Mouse (Mus musculus) frontal cortex, adult 2 months (tissue): ENCODE results near the gene Lrp10. TPM values are rescaled to one million over a fixed set of nuclear protein-coding genes. Genes with fewer than 3 reads are reported as not detected.

Source experiments
- DNase-seq, 2 experiments: peaks; one replicate each; pipeline ENCODE4 v3.0.0; 2022; ENCODE audit warnings: low spot score in 1 of 2; ENCODE audit errors: extremely low spot score in 1 of 2
- polyA plus RNA-seq: library from polyadenylated mRNA; depleted of rRNA; stranded (reverse); fragments of >200 nt; gene quantifications from 2 replicates; pipeline ENCODE4 v1.2.3, GENCODE M21; 2012; rRNA removed

Lrp10 gene
- 34.4 and 37.4 TPM in 2 replicates for polyA plus RNA-seq

DNA sequence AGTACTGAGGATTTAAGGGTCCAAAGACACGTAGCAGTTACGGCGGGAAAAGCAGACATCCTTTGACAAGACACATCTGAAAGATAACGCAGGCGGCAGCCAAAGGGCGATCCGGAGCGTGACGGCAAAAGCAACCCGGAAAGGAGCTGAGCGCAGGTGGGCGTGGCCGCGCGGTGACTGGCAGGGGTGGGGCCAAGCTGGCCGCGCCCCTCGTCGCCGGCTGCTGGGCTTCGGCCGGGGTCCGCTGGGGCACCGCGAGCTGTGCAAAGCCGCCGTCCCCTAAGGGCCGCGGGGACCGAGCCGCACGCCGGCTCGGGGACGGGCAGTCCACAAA lies at the start of gene Lrp10:
TSS of gene Lrp10 (plus strand) at position 179 of the 334 bp plus-strand sequence.
- peak in 1 of 2 experiments; percentile 88 for DNase-seq

DNA sequence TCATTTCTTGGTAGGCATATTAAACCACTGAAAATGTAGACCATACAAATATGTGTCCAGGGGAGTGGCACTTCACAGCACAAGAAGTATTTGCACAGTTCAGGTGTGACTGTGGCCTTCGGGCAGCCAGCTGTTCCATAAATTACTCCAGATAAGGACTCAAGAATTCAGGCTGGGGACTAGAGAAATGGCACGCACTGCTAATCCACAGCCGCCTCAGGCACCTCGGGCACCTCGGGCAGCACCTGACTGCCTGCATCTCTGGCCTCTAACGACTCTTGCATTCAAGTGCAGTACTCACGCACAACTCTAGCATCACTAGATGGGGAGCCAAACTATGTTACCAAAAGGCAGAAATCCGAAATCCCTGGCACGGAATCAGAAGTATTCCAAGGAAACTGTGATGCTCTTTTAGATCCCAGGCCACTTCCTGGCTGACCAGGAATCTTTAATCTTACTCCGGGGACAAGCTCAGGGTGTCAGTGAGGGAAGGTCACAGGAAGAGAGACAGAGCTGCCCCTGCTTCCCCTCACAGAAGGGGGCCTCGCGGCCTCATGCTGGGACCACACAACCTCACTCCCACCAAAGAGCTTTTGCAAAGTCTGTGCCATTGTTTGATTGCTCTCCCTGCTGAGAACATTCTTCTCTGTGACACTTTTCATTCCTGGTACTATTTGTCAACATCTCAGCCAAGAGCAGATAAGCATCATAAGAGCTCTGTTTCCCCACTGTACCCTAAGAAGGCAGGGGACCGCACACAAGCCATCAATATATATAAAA lies 48.5 kb upstream of the Lrp10 start:
- no peak for DNase-seq

DNA sequence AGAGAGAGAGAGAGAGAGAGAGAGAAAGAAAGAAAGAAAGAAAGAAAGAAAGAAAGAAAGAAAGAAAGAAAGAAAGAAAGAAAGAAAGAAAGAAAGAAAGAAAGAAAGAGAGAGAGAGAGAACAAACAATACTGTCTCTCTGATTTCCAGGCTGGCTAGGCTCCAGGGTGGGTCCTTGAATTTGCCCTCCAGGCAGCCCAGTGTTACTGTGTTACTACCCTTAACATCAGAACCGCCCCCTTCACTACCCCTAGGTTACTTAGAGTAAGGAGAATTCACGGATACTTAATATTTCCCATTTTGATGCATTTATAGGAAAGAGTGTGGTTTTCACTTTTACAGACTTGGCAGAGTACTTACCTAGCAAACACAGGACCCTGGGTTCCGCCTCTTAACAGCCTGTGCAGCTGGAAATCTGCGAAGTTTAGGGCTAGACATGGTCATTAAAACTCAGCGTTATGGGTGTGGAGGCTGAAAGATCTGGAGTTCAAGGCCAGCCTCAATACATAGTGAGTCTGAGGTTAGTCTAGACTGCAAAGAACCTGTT lies 47.6 kb upstream of the Lrp10 start:
- no peak for DNase-seq

DNA sequence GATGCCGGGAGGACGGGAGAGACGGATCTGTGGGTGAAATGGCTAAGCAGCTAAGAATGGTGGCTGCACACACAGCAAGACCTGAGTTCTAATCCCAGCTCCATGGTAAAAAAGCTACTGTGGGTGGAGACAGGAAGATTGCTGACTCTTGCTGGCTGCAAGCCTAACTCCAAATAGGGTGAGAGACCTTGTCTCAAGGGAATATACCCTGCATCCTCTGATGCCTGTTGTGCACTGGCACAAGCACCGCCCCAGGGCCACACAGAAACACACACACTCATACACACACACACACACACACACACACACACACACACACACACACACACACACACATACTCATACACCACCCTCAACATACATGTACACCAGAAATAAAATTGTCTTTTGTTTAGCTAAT lies 47.1 kb upstream of the Lrp10 start:
- no peak for DNase-seq

DNA sequence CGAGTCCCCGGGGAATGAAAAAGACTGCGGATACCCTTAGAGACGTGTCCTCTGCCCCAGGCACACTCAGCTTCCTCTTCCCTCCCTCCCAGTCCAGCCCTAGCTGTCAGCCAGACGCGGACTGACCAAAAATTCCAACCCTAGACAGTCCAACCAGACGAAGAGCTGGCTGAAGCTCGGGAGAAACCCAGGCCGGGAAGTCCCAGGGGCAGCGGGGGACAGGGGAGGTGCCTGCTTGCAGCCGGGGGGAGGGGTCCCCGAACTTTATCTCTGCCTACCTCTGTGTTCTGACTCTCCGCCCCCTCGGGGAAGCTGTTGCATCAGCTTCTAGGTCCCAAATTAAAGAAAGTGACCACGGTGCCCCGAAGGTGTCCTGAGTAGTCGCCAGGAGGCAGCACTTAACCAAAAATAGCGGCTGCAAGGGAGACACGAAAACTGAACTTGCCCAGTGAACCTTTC lies 46.3 kb upstream of the Lrp10 start, which contains the start of gene Slc7a7:
TSS of gene Slc7a7 (minus strand) at position 158 of the 459 bp plus-strand sequence.
- DNase-seq: no peak

DNA sequence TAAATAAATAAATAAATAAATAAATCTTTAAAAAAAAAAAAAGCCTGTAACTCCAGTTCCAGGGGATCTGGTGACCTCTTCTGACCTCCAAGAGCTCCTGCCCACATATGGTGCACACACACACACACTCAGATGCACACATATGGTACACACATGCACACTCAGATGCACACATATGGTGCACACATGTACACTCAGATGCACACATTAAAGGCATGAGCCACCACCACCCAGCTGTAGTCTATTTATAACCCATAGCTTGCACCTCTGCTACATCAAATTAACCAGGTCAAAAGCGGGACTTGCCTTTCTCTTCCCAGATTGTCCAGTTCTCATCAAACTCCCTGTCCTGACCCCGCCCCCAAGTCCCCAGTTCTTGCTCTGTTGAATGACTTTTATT lies 42.9 kb upstream of the Lrp10 start:
- DNase-seq: no peak

DNA sequence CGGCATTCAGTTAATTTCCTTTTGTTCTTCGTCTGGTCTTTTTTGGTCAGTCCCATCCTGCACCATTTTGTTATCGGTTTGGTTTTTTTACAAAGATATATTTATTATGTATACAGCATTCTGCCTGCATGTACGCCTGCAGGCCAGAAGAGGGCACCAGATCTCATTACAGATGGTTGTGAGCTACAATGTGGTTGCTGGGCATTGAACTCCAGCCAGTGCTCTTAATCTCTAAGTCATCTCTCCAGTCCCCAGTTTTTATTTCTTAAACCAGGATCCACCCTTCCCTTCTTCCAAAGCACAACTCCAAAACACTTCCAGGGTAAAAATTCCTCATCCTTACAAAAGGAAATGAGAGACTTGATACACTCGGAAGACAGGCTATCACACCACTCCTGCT lies 40.5 kb upstream of the Lrp10 start:
- no peak for DNase-seq

DNA sequence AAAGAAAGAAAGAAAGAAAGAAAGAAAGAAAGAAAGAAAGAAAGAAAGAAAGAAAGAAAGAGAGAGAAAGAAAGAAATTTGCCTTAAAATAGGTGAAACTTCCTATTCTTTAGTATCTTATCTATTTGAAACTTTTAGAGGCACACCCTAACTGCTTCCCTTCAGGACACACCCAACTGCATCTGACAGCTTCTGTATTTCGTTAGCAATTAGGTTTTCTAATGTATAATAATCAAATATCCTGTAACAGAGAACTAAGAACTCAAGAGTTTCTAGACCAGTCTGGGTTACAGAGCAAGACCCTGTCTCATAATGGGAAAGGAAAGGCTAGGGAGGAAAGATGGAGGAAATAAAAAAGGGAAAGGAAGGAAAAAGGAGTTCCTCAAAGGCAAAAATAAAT lies 39.3 kb upstream of the Lrp10 start:
- DNase-seq: no peak

DNA sequence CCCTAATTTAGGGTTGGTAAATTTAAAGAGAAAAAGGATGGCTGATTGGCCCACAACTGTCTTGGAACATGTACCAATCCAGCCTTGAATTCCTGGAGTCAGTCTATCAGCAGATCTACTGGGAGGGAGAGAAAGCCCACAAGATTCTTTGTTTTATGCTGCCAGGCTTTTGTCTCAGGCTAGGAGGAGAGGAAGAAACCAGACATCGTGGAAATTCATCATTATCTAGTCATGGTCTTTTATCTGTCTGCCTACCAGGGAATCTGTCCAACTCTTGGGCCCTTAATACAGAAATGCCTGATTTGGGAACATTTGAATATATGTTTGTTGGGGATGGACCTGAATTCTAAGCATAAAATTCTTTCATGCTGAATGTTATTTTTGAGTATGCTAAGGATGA lies 38.4 kb upstream of the Lrp10 start:
- no peak for DNase-seq

DNA sequence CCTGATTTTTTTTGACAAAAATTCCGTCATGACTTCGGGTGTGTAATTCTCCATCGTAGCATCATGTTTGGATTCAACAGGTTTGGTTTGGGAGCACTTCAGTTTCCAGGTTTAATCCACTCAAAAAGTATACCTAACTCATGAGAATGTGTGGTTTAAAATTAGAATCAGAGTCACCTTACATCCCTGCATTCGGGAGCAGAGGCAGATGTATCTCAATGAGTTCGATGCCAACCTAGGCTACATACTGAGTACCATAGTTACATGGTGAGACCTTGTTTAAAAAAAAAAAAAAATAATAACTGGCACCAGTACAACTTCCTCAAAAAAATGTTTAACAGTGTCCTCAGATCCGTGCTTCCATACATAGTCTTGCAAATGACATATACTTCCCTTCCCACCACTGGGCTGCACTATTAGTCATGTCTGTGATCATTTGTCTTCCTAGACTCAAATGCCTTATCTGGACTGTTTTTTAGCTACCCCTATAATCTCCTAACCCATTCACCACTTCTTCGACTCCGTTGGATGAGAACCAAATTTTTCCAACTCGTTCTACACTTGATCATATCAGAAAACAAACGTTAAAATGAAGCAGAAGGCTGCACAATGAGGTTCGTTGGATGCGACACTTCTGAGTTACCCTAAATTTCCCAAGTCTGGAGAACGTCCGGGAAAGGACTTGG lies 37.8 kb upstream of the Lrp10 start:
- peak in 1 of 2 experiments; percentile 27 for DNase-seq

DNA sequence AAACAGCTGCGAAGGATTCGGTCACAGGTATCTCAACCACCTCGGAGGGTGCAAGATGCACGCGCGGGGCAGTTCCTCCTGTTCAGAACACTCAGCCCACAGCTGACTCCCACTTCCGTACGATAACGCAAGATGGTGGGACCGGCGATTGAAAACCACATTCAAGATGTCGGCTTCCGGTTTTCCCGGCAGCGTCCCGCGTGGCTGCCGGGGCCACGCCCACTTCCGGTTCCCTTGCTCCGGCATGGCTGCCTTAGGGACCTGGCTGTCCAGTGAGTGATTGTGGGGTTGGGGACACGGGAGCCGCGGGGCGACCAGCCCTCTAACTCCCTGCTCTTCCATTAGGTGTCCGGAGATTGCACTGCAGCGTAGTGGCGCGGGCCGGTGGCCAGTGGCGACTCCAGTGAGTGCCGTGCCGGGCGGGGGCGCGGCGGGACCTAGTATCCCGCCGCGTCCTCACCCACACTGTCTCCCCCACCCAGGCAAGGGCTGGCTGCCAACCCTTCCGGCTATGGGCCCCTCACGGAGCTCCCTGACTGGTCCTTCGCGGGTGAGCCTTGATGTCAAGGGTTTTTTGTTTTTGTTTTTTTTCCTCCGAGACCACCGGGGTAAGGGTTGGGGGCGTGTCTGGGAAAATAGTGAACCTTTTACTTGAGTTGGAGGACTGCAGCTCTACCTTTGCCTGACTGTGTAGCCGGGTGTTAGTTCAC lies 37.1 kb upstream of the Lrp10 start, which contains the start of gene Mrpl52:
TSS of gene Mrpl52 (plus strand) at position 221 of the 710 bp plus-strand sequence.
- peak; percentile 83 to 94 for DNase-seq

DNA sequence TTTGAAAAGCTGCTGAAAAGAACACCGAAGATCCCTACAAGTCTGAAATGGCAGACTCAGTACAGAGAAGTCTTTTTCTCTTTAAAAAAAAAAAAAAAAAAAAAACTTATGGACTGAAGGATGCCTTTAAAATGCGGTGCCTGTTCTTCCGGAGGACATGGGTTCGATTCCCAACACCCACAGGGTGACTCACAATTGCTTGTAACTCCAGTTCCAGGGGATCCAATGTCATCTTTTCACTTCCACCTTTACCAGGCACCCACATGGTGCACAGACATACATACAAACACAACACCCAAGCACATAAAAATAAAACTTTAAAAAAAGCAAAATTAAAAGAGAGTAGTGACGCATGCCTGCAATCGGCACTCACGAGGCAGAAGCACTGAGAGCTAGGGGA lies 36.2 kb upstream of the Lrp10 start:
- DNase-seq: no peak

DNA sequence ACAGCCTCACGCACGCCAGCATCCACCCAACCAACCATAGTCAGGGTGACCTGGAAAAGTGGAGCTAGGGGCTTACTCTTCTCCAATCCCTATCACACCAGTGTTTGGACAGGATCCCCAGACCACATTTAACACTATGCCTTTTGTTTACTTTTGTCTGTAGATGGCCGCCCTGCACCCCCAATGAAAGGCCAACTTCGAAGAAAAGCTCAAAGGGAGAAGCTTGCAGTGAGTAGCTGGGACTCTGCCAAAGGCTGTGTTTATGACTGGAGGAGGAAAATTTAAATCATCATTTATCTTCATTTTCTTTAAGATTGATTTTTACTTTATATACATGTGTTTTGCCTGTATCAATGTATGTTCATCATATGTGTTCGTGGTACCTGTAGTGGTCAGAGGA lies 35.5 kb upstream of the Lrp10 start:
- DNase-seq: no peak

DNA sequence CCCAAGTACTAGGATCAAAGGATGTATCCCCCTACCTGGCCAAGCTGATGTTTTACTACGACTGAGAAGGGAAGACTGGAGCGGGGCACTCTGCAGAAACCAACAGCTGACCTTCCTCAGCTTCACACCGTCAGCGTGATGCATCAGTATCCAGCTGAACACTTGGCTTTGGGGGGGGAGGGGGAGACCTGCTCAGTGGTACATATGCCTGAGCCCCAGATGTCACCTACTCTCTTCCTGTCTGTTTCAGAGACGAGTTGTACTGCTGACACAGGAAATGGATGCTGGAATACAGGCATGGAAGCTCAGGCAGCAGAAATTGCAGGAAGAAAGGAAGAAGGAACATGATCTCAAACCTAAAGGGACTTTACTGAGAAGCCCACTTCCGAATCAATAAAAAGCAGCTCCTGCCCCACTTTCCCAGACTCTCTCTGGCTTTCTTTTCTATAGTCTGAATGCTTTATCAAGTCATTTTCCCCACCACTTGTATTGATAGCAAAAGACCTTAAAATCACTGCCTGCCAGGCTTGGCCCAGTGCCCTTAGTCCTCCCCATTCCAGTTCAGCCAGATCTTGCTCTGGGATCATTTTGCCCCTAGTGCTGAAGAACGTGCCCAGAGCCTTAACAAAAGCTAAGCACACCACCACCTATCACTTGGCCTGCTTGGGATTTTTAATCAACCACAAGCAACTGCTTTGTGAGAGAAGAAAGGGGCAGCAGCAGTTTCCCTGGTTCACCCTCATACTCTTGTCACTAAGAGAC lies 34.4 kb upstream of the Lrp10 start:
- no peak for DNase-seq

DNA sequence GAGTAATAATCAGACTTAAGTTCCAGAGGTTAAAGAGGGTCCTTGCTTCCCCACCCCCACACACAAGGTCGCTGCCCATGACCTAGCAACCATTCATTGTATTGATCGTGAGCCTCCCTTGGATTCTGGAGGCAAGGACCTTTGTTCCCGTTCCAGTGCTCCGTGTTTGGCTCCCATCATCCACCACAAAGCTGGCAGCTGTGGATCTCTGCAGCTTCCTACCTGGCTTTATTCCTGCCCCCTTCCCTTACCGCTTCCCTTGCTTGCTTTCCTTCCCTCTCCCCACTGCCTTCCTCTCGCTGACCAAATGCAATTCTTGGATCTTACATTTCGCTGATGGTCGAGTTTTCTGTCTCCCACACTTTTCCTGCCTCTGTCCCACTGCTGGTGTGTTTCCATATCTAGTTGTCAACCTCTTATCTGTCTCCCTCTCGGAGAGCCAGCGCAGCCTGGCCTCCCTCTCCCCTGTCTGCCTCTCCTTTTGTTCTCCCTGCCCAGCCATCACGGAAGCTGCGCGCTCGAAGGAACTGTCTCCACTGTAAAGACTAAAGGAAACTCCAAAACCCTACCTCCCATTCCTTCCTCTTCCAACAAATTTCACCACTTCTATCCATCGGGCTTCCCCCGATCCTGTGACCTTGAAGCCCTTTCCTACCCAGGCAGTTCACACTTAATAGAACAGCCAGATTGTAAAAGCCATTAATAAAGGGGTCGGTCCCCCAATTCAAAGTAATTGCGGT lies 33.4 kb upstream of the Lrp10 start:
- no peak for DNase-seq

DNA sequence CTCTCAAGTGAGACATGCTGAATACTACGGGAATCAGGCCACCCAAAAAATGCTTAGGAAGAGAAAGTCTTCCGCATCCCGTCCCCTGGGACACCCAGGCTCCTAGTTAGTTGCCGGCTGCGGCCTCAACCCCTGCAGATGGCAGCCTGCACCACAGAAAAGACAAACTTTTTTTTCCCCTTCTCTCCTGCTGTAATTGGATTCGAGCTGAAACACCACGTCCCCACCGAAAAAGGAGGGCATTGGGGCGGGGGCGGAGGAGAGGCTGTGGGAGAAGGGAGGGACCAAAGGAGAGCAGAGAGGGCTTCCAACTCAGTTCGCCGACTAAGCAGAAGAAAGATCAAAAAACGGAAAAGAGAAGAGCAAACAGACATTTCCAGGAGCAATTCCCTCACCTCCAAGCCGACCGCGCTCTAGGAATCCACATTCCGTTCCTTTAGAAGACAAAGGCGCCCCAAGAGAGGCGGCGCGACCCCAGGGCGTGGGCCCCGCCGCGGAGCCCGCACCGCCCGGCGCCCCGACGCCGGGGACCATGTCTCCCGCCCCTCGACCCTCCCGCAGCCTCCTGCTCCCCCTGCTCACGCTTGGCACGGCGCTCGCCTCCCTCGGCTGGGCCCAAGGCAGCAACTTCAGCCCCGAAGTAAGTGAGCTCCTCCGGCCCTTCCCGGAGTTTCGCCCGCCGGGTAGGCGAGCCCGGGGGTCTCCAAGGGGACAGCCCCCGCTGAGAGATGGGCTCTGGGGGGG lies 32.4 kb upstream of the Lrp10 start, which contains the start of gene Mmp14:
TSS of gene Mmp14 (plus strand) at position 279 of the 744 bp plus-strand sequence.
- peak in 1 of 2 experiments; percentile 61 for DNase-seq

DNA sequence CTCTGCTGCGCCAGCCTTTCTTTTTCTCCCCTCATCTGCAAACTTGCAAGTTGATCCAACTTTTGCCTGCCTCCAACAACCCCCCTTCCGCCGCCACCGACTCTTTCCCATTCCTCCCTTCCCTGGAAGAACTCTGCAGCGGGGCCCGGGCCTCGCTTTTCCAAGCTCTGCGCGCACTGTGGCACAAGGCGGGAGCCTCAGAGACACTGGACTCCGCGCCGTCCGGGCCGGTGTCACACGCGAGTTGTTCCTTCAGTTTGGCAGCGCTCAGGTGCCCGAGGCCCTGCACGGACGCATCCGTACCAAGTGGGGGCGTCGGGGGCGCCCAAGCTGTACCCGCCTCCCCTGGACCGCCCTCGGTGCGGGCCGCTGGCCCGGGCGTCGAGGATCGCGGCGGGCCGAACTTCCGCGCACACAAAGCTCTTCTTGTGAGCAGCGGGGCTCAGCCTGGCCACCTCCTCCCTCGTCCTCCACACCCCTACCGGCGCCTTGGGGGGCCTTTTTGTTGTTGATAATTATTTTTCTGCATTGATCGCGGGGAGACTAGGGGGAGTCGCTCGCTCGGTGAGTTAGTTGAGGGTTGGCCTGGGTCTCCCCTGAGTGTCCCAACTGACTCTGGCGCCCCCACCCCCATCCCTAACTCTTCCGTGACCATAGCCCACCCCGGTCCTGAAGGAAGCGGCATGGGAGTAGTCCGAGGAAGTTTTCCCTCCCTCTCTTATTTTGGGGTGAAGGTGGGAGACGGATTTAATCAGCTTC lies 31.7 kb upstream of the Lrp10 start:
- DNase-seq: no peak
